ENCODE assay signal across 8 mouse cellular contexts in the genomic region with DNA sequence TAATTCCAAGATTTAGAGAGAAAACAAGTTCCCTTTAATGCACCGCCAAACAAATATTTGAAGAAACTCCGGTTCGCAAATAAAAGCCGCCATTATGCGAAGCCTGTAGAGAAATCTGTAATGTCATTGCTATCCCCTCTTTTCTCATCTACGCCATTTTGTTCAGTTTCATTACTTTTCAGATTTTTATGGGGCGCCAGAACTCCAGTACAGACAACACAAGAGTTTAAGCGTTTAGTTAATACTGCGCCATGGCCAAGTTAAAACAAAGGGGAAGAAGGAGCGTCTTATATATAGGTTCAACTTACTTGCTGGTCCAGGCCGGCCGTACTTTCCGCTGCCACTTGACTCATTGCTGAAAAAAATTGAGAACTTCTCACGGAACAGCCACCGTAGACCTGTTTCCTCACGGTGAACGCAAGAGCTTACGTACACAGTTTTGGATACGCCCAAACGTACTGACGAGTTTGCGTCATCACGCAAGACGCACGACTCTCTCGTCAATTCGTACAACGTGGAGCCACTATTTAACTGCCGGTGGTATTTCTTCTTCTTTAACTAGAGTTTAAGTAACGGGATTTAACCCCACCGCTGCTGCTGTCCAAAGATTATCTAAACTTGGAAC. TPM values are rescaled to one million over a fixed set of nuclear protein-coding genes. Genes with fewer than 3 reads are reported as not detected.
DNase-seq lines count a peak whose midpoint lies in the region; ATAC-seq and TF ChIP-seq lines count a peak whose summit lies in the region.

A gene (minus strand): TSS at position 459 of the 625 bp plus-strand sequence.

- intact Hi-C loops in left cerebral cortex, postnatal 4 days (cut with DNase I): no loop called here

- peak within 1 kb of the TSS; percentile 70; the same call in 1 of the 2 replicates for H3K27ac ChIP-seq in bone marrow, adult 2 months (ENCODE audit: control insufficient read depth, insufficient read depth, low read depth, low read length, poor library complexity)
- H3K27ac ChIP-seq in heart, postnatal 0 days (ENCODE audit: low read depth): peak within 1 kb of the TSS; percentile 78
- H3K27ac ChIP-seq in small intestine, adult 2 months (ENCODE audit: insufficient read depth, low read depth, low read length): peak within 1 kb of the TSS; percentile 85

- peak within 1 kb of the TSS; percentile 48 for H3K4me2 ChIP-seq in heart, postnatal 0 days (ENCODE audit: low read depth, low read length)

- peak; percentile 74 for DNase-seq in cerebellum, adult 11-12 months
- no peak for DNase-seq in cerebellum, adult 8-10 months
- peak; percentile 62 for DNase-seq in heart, postnatal 0 days (ENCODE audit: low spot score)
- peak; percentile 67 for DNase-seq in left cerebral cortex, postnatal 4 days
- DNase-seq in mesoderm, embryonic 11.5 days (ENCODE audit: low read depth, low spot score): peak; percentile 80

- H3K9ac ChIP-seq in heart, postnatal 0 days (replicated peaks; ENCODE audit: low read depth, low read length): peak within 1 kb of the TSS; percentile 46

- peak within 1 kb of the TSS; percentile 76 for H3K4me3 ChIP-seq in bone marrow, adult 2 months (replicated peaks; ENCODE audit: control insufficient read depth, low read depth, low read length)
- H3K4me3 ChIP-seq in erythroblast, embryonic 14.5 days (replicated peaks): peak within 1 kb of the TSS; percentile 69
- peak within 1 kb of the TSS; percentile 50 for H3K4me3 ChIP-seq in heart, postnatal 0 days (ENCODE audit: low read depth, low read length)
- peak within 1 kb of the TSS; percentile 63 for H3K4me3 ChIP-seq in small intestine, adult 2 months (ENCODE audit: low read depth, low read length)

- H3K27me3 ChIP-seq in erythroblast, embryonic 14.5 days (ENCODE audit: control insufficient read depth): no peaks in the 10 kb centered on the region
- no peaks in the 10 kb centered on the region for H3K27me3 ChIP-seq in heart, postnatal 0 days (ENCODE audit: control insufficient read depth, insufficient read depth, low read length)
- H3K27me3 ChIP-seq in small intestine, adult 2 months (ENCODE audit: control insufficient read depth, insufficient read depth, low read length): no peaks in the 10 kb centered on the region

- no peak for TF ChIP-seq POLR2A in bone marrow, adult 2 months (IDR thresholded peaks at IDR 0.05; ENCODE audit: borderline replicate concordance, control insufficient read depth, low read depth, low read length)
- no peak for TF ChIP-seq POLR2A in small intestine, adult 2 months (IDR thresholded peaks at IDR 0.05; ENCODE audit: low read depth, low read length)

- no peak for TF ChIP-seq CTCF in bone marrow, adult 2 months (IDR thresholded peaks at IDR 0.05; ENCODE audit: control insufficient read depth, insufficient read depth, low read length)
- TF ChIP-seq CTCF in heart, postnatal 0 days (IDR thresholded peaks at IDR 0.05; ENCODE audit: low read depth): no peak
- no peak for TF ChIP-seq CTCF in small intestine, adult 2 months (IDR thresholded peaks at IDR 0.05; ENCODE audit: extremely low read depth, insufficient read length, insufficient replicate concordance, low read depth, low read length)

- H3K4me1 ChIP-seq in bone marrow, adult 2 months (ENCODE audit: control insufficient read depth, insufficient read depth, low read length): no peaks in the 10 kb centered on the region
- no peaks in the 10 kb centered on the region for H3K4me1 ChIP-seq in erythroblast, embryonic 14.5 days (ENCODE audit: control insufficient read depth)
- H3K4me1 ChIP-seq in heart, postnatal 0 days (ENCODE audit: control insufficient read depth, insufficient read depth): no peaks in the 10 kb centered on the region
- H3K4me1 ChIP-seq in small intestine, adult 2 months (ENCODE audit: control insufficient read depth, insufficient read depth, insufficient read length, low read length): no peaks in the 10 kb centered on the region

- no peaks in the 10 kb centered on the region for H3K9me3 ChIP-seq in erythroblast, embryonic 14.5 days (ENCODE audit: control insufficient read depth, low read length)
- H3K9me3 ChIP-seq in heart, postnatal 0 days (replicated peaks; ENCODE audit: control insufficient read depth, low read length): no peaks in the 10 kb centered on the region

- ATAC-seq in heart, postnatal 0 days (ENCODE audit: insufficient read depth, low read depth): peak; percentile 95

- H3K36me3 ChIP-seq in erythroblast, embryonic 14.5 days (ENCODE audit: control insufficient read depth): no peaks in the 10 kb centered on the region
- H3K36me3 ChIP-seq in heart, postnatal 0 days (replicated peaks; ENCODE audit: control insufficient read depth, insufficient read depth, low read length): no peaks in the 10 kb centered on the region
- H3K36me3 ChIP-seq in small intestine, adult 2 months (ENCODE audit: control insufficient read depth, insufficient read depth, low read length): no peaks in the 10 kb centered on the region

- TF ChIP-seq EP300 in heart, postnatal 0 days (IDR thresholded peaks at IDR 0.05; ENCODE audit: low read depth): no peak

- WGBS in bone marrow, adult 2 months: under 1% methylated on average over 31 of the region's 31 CpGs
- 3% methylated on average over 23 of the region's 31 CpGs for WGBS in heart, postnatal 0 days
- 15% methylated on average over 31 of the region's 31 CpGs for WGBS in small intestine, adult 2 months

RNA-seq across cellular contexts. Expression of the gene that starts here (rescaled TPM):
- polyA plus RNA-seq in bone marrow, adult 2 months (2011; ENCODE audit: insufficient read depth, insufficient read length, low replicate concordance, missing spikeins): 9.5 and 10.9 TPM in 2 replicates
- polyA plus RNA-seq in erythroblast, embryonic 14.5 days (2012): 0.09 TPM in 2 replicates
- total RNA-seq in heart, postnatal 0 days (2014; rRNA removed; ENCODE audit: low replicate concordance): 15.8 and 16.8 TPM in 2 replicates
- polyA plus RNA-seq in heart, postnatal 0 days (2015; fragmentation: Nextera tagmentation; extraction: Ambion mirVana): not detected in 2 replicates
- total RNA-seq in left cerebral cortex, postnatal 4 days (2021): 10 to 100 TPM in 1 of 2 experiments, not detected in 1; 44.4 TPM
- polyA plus RNA-seq in small intestine, adult 2 months (2012; rRNA removed): 0.44 TPM in 1 of 2 replicates, not detected in the other
